Mouse (Mus musculus) liver, embryonic 12.5 days (tissue): ENCODE measurements around the gene Cdkn2b. TPM values are rescaled to one million over a fixed set of nuclear protein-coding genes. Genes with fewer than 3 reads are reported as not detected.

ENCODE experiments used
- ATAC-seq: fragments of 200-750 bp; cut with Nextera tagmentation; 2 replicates; pipeline ENCODE4 v1.8.0; 2017; ENCODE audit warnings: moderate number of reproducible peaks, mild to moderate bottlenecking, moderate library complexity
- H3K27ac ChIP-seq: fragments of 300-500 bp; sonication (generic); 2 replicates; pipeline ENCODE4 v1.5.1; 2016; ENCODE audit warnings: mild to moderate bottlenecking
- H3K27me3 ChIP-seq: fragments of 300-500 bp; sonication (generic); replicated peaks from 2 replicates; pipeline ENCODE4 v1.6.1; 2016; ENCODE audit warnings: mild to moderate bottlenecking, moderate library complexity
- H3K36me3 ChIP-seq: fragments of 300-500 bp; sonication (generic); 2 replicates; pipeline ENCODE4 v1.6.1; 2016; ENCODE audit warnings: mild to moderate bottlenecking, moderate library complexity
- H3K4me1 ChIP-seq: fragments of 300-500 bp; sonication (generic); 2 replicates; pipeline ENCODE4 v1.6.1; 2016
- H3K4me2 ChIP-seq: fragments of 300-500 bp; sonication (generic); 2 replicates; pipeline ENCODE4 v1.6.1; 2016; ENCODE audit warnings: mild to moderate bottlenecking, moderate library complexity
- H3K4me3 ChIP-seq: fragments of 300-500 bp; sonication (generic); 2 replicates; pipeline ENCODE4 v1.5.1; 2016; ENCODE audit warnings: mild to moderate bottlenecking, moderate library complexity
- H3K9ac ChIP-seq: fragments of 300-500 bp; sonication (generic); 2 replicates; pipeline ENCODE4 v1.6.1; 2016; ENCODE audit warnings: mild to moderate bottlenecking, moderate library complexity
- H3K9me3 ChIP-seq: fragments of 300-500 bp; sonication (generic); replicated peaks from 2 replicates; pipeline ENCODE4 v1.6.1; 2016; ENCODE audit warnings: mild to moderate bottlenecking, moderate library complexity
- WGBS: fragments of 180-500 bp; shearing (Covaris S2); methylation state at CpG from one replicate; pipeline ENCODE4 v1.1.7; 2016; ENCODE audit not compliant: insufficient replicate concordance; 5-methylcytosine and 5-hydroxymethylcytosine counted together
- polyA plus RNA-seq: library from polyadenylated mRNA; unstranded; fragments of >200 nt; fragmentation: Nextera tagmentation; extraction: Ambion mirVana; gene quantifications from 2 replicates; pipeline ENCODE4 v1.2.1, GENCODE M21; 2016

The Cdkn2b gene
- polyA plus RNA-seq, 1 experiment from 2014 or later, result 0.25 TPM

GRCm38 (mm10) chr4:89306798-89307365 is 4.0 kb downstream of the Cdkn2b start:
- no peak overlapping the region for H3K4me2 ChIP-seq
- H3K4me1 ChIP-seq, result peaks cover 14% of the 10 kb centered on the region
- H3K9ac ChIP-seq, result no peak overlapping the region
- peaks cover 94% of the 10 kb centered on the region for H3K27me3 ChIP-seq
- no peak overlapping the region for H3K4me3 ChIP-seq
- H3K9me3 ChIP-seq, result no peaks in the 10 kb centered on the region
- no peak for ATAC-seq
- no peak overlapping the region for H3K27ac ChIP-seq
- WGBS, result 2% methylated on average over 25 of the region's 25 CpGs
- H3K36me3 ChIP-seq, result no peaks in the 10 kb centered on the region

- Histone ChIP-seq H3K4me1 (peaks cover 7% of the 10 kb centered on the region), H3K4me2 (no peak overlapping the region), H3K9ac (no peak overlapping the region), H3K27me3 (peaks cover 91% of the 10 kb centered on the region), H3K27ac (no peak overlapping the region), H3K4me3 (no peak overlapping the region), H3K9me3 (no peaks in the 10 kb centered on the region), H3K36me3 (no peaks in the 10 kb centered on the region)
- WGBS, result 8% methylated on average over 3 of the region's 3 CpGs
- ATAC-seq, result no peak
These were observed 5.1 kb downstream of the Cdkn2b start for GRCm38 (mm10) chr4:89305691-89306090.

DNA sequence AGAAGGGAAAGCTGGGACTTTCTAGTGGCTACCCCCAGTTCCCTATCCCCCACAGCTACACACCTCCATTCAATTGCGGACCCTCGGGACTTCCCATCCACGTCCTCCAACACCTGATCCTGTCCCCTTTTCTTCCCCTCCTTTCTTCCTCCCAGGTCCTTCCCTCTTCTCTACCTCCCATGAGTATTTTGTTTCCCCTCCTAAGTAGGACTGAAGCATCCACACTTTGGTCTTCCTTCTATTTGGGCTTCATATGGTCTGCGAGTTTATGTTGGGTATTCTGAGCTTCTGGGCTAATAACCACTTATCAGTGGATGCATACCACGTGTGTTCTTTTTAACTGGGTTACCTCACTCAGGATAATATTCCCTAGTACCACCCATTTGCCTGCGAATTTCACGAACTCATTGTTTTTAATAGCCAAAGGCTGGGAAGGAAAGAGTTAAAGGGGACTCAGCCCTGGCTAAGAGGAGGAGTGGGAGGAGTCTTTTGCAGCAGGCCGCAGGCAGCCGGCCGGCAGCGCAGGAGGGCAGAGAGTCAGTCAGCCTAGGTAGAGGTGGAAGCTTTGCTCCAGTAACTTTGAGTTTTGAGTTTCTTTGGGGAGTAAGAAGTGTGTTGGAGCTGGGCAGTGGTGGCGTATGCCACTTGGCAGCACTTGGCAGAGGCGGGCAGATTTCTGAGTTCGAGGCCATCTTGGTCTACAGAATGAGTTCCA is 7.4 kb downstream of the Cdkn2b start:
- Histone ChIP-seq H3K4me3 (no peak overlapping the region), H3K36me3 (no peaks in the 10 kb centered on the region), H3K4me1 (no peaks in the 10 kb centered on the region), H3K27me3 (peaks cover 90% of the 10 kb centered on the region), H3K9me3 (no peaks in the 10 kb centered on the region), H3K4me2 (no peak overlapping the region), H3K9ac (no peak overlapping the region), H3K27ac (no peak overlapping the region)
- ATAC-seq, result no peak
- 3% methylated on average over 14 of the region's 14 CpGs for WGBS

DNA sequence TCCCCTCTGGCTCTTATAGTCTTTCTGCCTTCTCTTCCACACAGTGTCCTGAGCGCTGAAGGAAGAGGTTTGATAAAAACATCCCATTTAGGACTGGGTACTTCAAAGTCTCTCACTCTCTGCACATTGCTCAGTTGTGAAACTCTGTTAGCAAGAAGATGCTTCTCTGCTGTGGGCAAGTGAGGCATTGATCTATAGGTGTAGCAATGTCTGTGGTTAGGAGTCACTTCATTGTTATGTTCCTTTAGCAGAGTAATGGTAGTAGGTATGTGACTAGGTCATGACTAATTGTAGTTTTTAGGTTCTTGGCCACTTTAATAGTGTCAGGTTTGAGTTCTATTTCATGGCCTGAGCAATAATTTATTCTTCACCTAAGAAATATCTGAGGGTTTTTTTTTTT is 8.7 kb downstream of the Cdkn2b start:
- Histone ChIP-seq H3K36me3 (no peaks in the 10 kb centered on the region), H3K9me3 (no peaks in the 10 kb centered on the region), H3K4me3 (no peak overlapping the region), H3K27ac (no peak overlapping the region), H3K4me1 (no peaks in the 10 kb centered on the region), H3K9ac (no peak overlapping the region), H3K4me2 (no peak overlapping the region), H3K27me3 (peaks cover 86% of the 10 kb centered on the region)
- 6% methylated on average over 1 of the region's 1 CpGs for WGBS
- no peak for ATAC-seq

DNA sequence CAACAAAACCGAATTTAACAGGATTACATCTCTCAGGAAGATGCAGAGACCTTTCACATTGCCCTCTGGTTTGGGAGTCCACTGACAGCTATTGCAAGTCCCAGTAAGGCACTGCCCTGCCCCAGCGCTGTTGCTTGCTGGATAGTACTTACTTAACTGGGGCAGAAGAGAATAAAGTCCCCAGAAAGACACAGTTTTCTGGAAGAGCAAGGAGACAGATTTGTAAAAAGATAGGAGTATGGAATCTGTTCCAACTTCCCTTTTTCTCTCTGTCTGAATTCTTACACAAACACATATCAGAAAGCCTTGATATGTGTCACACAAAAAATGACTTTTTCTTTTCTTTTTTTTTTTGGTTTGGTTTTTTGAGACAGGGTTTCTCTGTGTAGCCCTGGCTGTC is 11.1 kb downstream of the Cdkn2b start:
- H3K27me3 ChIP-seq, result peaks cover 87% of the 10 kb centered on the region
- H3K27ac ChIP-seq, result no peak overlapping the region
- no peaks in the 10 kb centered on the region for H3K9me3 ChIP-seq
- H3K4me1 ChIP-seq, result peaks cover 7% of the 10 kb centered on the region; the same call in 1 of the 2 replicates
- no peak overlapping the region for H3K4me2 ChIP-seq
- H3K4me3 ChIP-seq, result no peak overlapping the region
- 4% methylated on average over 2 of the region's 2 CpGs for WGBS
- H3K36me3 ChIP-seq, result no peaks in the 10 kb centered on the region
- H3K9ac ChIP-seq, result no peak overlapping the region
- ATAC-seq, result no peak

GRCm38 (mm10) chr4:89295441-89296220 is 15.2 kb downstream of the Cdkn2b start:
- Histone ChIP-seq H3K27me3 (peaks cover 88% of the 10 kb centered on the region), H3K4me1 (peaks cover 12% of the 10 kb centered on the region; the same call in 1 of the 2 replicates), H3K9ac (no peak overlapping the region), H3K4me2 (peak overlapping the region; percentile 83), H3K27ac (no peak overlapping the region), H3K9me3 (no peaks in the 10 kb centered on the region), H3K36me3 (no peaks in the 10 kb centered on the region), H3K4me3 (peak overlapping the region; percentile 64)
- WGBS, result 5% methylated on average over 31 of the region's 31 CpGs
- no peak for ATAC-seq

DNA sequence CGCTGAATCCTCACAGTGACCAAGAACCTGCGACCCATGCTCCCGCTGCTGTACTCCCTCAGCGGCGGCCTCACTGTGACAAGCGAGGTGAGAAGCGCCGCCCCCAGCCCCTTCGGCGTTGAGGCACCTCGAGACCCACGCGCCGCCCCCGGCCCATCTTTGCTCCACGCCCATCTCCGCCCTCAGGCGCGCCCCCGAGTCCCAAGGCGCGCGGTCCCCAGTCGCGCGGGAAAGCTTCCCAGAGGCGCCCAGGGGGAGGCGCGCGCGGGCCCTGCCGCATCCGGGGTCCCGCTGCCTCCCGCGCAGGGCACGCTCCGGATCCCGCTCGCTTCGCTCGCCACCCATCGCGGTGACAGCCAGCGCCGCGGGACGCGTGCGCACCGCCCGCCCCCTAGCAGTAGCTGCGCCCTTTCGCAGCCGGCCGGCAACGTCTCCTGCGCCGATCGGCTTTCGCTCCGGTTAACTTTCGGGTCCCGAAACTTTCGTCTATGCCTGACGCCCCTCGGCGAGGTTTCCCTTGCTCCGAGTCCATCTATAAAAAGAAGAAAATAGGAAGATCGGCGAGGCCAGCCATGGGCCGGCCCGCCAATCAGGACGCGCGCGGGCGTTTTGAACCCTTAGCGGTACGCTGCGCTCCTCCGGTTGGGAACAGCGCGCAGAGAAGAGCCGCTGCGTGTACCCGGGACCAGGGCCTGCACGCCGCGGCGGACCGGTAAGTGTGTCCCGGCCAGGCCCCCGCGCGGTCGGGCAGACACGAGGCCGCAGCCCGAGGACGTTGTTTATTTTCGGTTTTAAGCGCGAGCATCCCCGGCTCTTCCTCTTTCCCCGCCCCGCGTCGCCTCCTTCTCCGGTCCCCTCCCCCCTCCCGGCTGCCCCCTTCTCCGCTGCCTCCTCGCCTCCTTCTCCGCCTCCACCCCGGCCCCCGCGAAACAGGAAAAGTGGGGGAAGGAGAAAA is 16.1 kb downstream of the Cdkn2b start, which contains the start of gene Cdkn2a:
TSS of gene Cdkn2a (minus strand) at position 168 of the 955 bp plus-strand sequence.
- ATAC-seq, result peak; percentile 62
- Histone ChIP-seq H3K27me3 (peaks cover 88% of the 10 kb centered on the region), H3K4me3 (peak within 1 kb of the TSS; percentile 64), H3K27ac (no peak within 1 kb of the TSS), H3K4me2 (peak within 1 kb of the TSS; percentile 83), H3K4me1 (peaks cover 12% of the 10 kb centered on the region; the same call in 1 of the 2 replicates), H3K9me3 (no peaks in the 10 kb centered on the region), H3K36me3 (no peaks in the 10 kb centered on the region), H3K9ac (no peak within 1 kb of the TSS)
- WGBS, result 2% methylated on average over 110 of the region's 117 CpGs

DNA sequence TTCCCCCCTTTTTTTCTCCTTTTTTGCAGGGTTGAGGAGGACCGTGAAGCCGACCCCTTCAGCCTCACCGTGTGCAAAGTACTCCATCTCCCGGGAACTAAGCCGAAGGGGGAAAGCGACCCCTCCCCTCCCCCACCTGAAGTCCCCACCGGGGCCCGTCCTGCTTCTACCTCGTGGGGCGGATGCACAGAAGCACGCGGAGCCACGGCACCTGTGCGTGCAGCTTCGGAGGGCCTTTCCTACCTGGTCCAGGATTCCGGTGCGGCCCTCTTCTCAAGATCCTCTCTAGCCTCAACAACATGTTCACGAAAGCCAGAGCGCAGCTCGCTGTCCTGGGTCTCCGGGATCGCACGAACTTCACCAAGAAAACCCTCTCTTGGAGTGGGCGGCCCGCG is 16.8 kb downstream of the Cdkn2b start:
- Histone ChIP-seq H3K9ac (no peak overlapping the region), H3K27ac (no peak overlapping the region), H3K9me3 (no peaks in the 10 kb centered on the region), H3K36me3 (no peaks in the 10 kb centered on the region), H3K27me3 (peaks cover 88% of the 10 kb centered on the region), H3K4me2 (peak overlapping the region; percentile 83), H3K4me1 (peaks cover 12% of the 10 kb centered on the region; the same call in 1 of the 2 replicates), H3K4me3 (peak overlapping the region; percentile 64)
- peak; percentile 37 for ATAC-seq
- WGBS, result 2% methylated on average over 26 of the region's 26 CpGs

DNA sequence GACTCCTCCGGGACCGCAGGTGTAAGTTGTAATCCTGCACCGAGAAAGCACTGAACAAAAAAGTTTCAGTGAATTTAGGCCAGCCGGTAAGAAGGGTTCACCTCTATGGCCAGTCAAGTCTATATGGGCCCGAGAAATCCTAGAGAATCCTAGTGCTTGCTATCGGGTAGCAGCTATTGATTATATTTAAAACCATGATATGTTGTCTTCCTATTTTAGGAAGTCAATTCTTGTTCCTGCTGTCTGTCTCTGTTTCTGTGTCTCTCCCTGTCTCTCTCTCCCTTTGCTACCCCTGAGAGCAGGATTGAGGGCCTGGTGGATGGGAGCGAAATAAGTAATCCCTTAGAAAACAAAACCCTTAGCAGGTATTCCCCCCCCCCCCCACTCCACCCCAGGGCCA is 17.3 kb downstream of the Cdkn2b start:
- Histone ChIP-seq H3K27me3 (peaks cover 93% of the 10 kb centered on the region), H3K4me2 (no peak overlapping the region), H3K9me3 (no peaks in the 10 kb centered on the region), H3K27ac (no peak overlapping the region), H3K36me3 (no peaks in the 10 kb centered on the region), H3K9ac (no peak overlapping the region), H3K4me1 (peaks cover 12% of the 10 kb centered on the region; the same call in 1 of the 2 replicates), H3K4me3 (no peak overlapping the region)
- 12% methylated on average over 7 of the region's 7 CpGs for WGBS
- no peak for ATAC-seq

DNA sequence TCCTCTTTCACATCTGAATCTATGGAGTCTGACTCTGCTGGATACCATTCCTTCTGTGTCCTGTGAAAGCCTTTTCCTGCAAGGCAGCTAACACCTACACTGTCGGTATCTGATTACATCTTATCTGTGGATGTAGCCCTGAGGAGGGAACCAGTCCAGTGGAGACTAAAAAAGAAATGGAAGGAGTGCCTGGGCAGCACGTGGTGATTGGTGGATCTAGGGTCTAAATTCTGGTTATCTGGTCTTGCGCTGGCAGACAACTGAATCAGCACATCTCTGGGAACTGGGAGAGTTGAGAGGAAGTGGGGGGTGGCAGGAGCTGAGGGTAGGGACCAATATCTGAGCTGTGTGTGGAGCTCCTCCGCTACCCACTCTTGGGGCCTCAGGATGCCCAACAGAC is 21.8 kb downstream of the Cdkn2b start:
- no peak for ATAC-seq
- H3K36me3 ChIP-seq, result no peaks in the 10 kb centered on the region

GRCm38 (mm10) chr4:89286566-89286965 is 24.3 kb downstream of the Cdkn2b start:
- 8% methylated on average over 1 of the region's 1 CpGs for WGBS

More for the DNA sequence above, 21.8 kb downstream of the Cdkn2b start:
- Histone ChIP-seq H3K4me3 (no peak overlapping the region), H3K27ac (no peak overlapping the region), H3K9me3 (no peaks in the 10 kb centered on the region), H3K4me2 (no peak overlapping the region), H3K27me3 (peaks cover 84% of the 10 kb centered on the region), H3K4me1 (no peaks in the 10 kb centered on the region), H3K9ac (no peak overlapping the region)
- WGBS, result 4% methylated on average over 4 of the region's 4 CpGs

More at GRCm38 (mm10) chr4:89286566-89286965, 24.3 kb downstream of the Cdkn2b start:
- Histone ChIP-seq H3K9me3 (no peaks in the 10 kb centered on the region), H3K4me2 (no peak overlapping the region), H3K4me1 (no peaks in the 10 kb centered on the region; the same call in 1 of the 2 replicates), H3K27ac (no peak overlapping the region), H3K9ac (no peak overlapping the region), H3K36me3 (no peaks in the 10 kb centered on the region), H3K27me3 (peaks cover 85% of the 10 kb centered on the region), H3K4me3 (no peak overlapping the region)
- ATAC-seq, result no peak
